Mouse (Mus musculus): Measurements from ENCODE around the gene Patl2. TPM values are rescaled to one million over a fixed set of nuclear protein-coding genes. Genes with fewer than 3 reads are reported as not detected.

Gene Patl2
- polyA plus RNA-seq (2012; rRNA removed) = 0.01 and 0.04 TPM in 2 replicates
- 0.11 TPM in 1 of 2 replicates, not detected in the other for polyA plus RNA-seq (2014; fragmentation: Nextera tagmentation; extraction: Ambion mirVana)

DNA sequence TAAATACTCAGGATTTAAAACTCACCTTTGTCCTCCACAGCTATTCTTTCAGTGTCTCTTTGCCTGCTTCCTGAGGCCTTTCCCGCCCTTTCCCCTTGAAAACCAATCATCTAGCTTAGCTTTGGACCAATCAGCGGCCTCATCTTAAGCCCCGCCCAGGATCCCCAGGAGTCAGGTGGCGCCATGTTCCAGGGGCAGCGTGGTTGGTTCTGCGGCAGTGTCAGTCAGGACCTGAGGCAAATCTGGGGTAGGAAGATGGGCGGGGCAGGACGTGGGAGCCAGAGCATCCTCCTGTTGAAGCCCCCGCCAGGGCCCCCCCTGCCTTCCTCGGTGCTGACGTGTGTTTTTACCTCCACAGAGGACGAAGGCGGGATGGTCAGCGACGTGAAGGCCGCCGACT, at the start of gene Patl2, which contains the start of gene Terb2:
TSS of gene Patl2 (minus strand) at position 84 of the 400 bp plus-strand sequence.
TSS of gene Terb2 (plus strand) at position 167 of the 400 bp plus-strand sequence.
- H3K9me3 ChIP-seq (ENCODE audit: control insufficient read depth, low read length) = no peaks in the 10 kb centered on the region
- TF ChIP-seq CTCF (IDR thresholded peaks at IDR 0.05; ENCODE audit: low read depth) (no peak), EP300 (IDR thresholded peaks at IDR 0.05; ENCODE audit: low read depth) (no peak)
- no peak within 1 kb of the TSS for H3K27ac ChIP-seq
- DNase-seq (ENCODE audit: low read depth in 3 of 3, low spot score in 3 of 3) (no peak), ATAC-seq (ENCODE audit: insufficient read depth) (no peak)
- no peaks in the 10 kb centered on the region for H3K36me3 ChIP-seq (replicated peaks; ENCODE audit: control insufficient read depth, insufficient read depth, low read depth)
- H3K4me1 ChIP-seq (replicated peaks; ENCODE audit: control insufficient read depth in 2 of 2, insufficient read depth in 2 of 2, low read length in 1 of 2) = peaks cover 0 to 3% of the 10 kb centered on the region in 2 experiments; a peak in 3 of 4 replicates
- no peak within 1 kb of the TSS for H3K9ac ChIP-seq (replicated peaks)
- 74% methylated on average over 17 of the region's 17 CpGs for WGBS (ENCODE audit: insufficient replicate concordance)
- no peak within 1 kb of the TSS for H3K4me3 ChIP-seq (ENCODE audit: insufficient read depth in 1 of 2, low read depth in 2 of 2, low read length in 2 of 2)
- no peaks in the 10 kb centered on the region for H3K27me3 ChIP-seq (ENCODE audit: control insufficient read depth, insufficient read depth, low read length)
- no peak within 1 kb of the TSS for H3K4me2 ChIP-seq (ENCODE audit: low read depth)

DNA sequence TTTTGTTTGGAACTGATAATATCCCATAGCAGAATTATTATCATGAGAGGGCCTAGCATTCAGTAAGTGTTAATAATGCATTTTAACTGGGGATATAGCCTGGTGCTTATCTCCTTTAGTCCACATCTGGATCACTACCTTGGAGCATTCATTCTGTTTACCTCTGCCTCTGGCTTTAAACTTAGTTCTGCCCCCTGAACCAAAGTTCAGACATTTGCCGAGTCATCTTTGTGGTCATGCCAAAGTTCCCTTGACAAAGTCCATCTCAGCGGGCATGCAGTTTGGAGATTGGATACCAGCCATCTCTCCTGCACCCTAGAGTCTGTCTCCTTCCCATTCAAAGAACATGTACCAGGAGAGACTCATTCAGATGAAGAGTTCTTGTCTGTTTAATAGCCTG, 49.4 kb upstream of the Patl2 start:
- Histone ChIP-seq H3K9ac (replicated peaks) (peak overlapping the region; percentile 85), H3K9me3 (ENCODE audit: control insufficient read depth, low read length) (no peaks in the 10 kb centered on the region), H3K4me2 (ENCODE audit: low read depth) (peak overlapping the region; percentile 94), H3K36me3 (replicated peaks; ENCODE audit: control insufficient read depth, insufficient read depth, low read depth) (no peaks in the 10 kb centered on the region), H3K27ac (peak overlapping the region; percentile 82), H3K27me3 (ENCODE audit: control insufficient read depth, insufficient read depth, low read length) (no peaks in the 10 kb centered on the region), H3K4me3 (ENCODE audit: insufficient read depth in 1 of 2, low read depth in 2 of 2, low read length in 2 of 2) (peak overlapping the region; percentile 49 to 81), H3K4me1 (replicated peaks; ENCODE audit: control insufficient read depth in 2 of 2, insufficient read depth in 2 of 2, low read length in 1 of 2) (peaks cover 14 to 32% of the 10 kb centered on the region in 2 experiments)
- ATAC-seq (ENCODE audit: insufficient read depth) = peak; percentile 29
- DNase-seq (ENCODE audit: low read depth in 3 of 3, low spot score in 3 of 3) = peak; percentile 31 to 43 (median 41)
- WGBS (ENCODE audit: insufficient replicate concordance) = 10% methylated on average over 2 of the region's 2 CpGs
- TF ChIP-seq EP300 (IDR thresholded peaks at IDR 0.05; ENCODE audit: low read depth) (no peak), CTCF (IDR thresholded peaks at IDR 0.05; ENCODE audit: low read depth) (no peak)

DNA sequence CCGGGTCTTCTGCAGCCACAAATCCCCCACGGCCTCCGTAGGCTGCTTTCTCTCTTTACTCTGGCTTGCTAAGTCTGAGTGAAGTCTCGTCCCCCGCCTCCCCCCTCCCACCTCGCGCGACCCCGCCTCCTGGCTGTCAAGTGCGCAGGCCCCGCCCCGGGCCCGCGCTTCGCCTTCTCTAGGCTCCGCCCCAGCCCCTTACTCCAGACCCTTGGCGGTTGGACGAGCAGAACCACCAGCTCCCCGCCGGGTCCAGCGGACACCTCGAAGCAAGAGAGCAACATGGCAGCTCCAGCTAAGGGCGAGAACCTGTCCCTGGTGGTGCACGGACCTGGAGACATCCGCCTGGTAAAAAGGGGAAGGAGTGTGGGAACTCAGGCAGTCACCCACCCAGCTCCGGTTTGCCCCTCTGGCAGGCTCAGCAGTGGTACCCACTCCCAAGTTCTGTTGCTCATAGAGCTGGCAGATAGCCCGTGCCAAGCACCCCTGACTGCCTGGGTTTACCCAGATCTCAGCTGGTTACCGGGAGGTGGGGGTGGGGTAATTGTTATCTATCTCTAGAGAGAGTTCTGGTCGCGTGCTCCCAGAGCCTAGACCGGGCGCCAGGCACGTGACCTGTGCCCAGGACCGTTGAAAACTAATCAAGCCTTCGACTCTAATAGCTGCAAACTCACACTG, 48.8 kb upstream of the Patl2 start, which contains the start of gene Sord:
TSS of gene Sord (plus strand) at position 139 of the 678 bp plus-strand sequence.
- WGBS (ENCODE audit: insufficient replicate concordance) = under 1% methylated on average over 35 of the region's 35 CpGs
- Histone ChIP-seq H3K27me3 (ENCODE audit: control insufficient read depth, insufficient read depth, low read length) (no peaks in the 10 kb centered on the region), H3K36me3 (replicated peaks; ENCODE audit: control insufficient read depth, insufficient read depth, low read depth) (no peaks in the 10 kb centered on the region), H3K4me2 (ENCODE audit: low read depth) (peak within 1 kb of the TSS; percentile 94), H3K4me3 (ENCODE audit: insufficient read depth in 1 of 2, low read depth in 2 of 2, low read length in 2 of 2) (peak within 1 kb of the TSS; percentile 81), H3K4me1 (replicated peaks; ENCODE audit: control insufficient read depth in 2 of 2, insufficient read depth in 2 of 2, low read length in 1 of 2) (peaks cover 17 to 37% of the 10 kb centered on the region in 2 experiments), H3K9me3 (ENCODE audit: control insufficient read depth, low read length) (no peaks in the 10 kb centered on the region), H3K9ac (replicated peaks) (peak within 1 kb of the TSS; percentile 85), H3K27ac (peak within 1 kb of the TSS; percentile 82)
- ATAC-seq (ENCODE audit: insufficient read depth) = peak; percentile 94
- TF ChIP-seq CTCF (IDR thresholded peaks at IDR 0.05; ENCODE audit: low read depth) (no peak), EP300 (IDR thresholded peaks at IDR 0.05; ENCODE audit: low read depth) (peak; percentile 29; the same call in 1 of the 2 replicates)
- DNase-seq (ENCODE audit: low read depth in 3 of 3, low spot score in 3 of 3) = peak; percentile 67 to 73 (median 68)

DNA sequence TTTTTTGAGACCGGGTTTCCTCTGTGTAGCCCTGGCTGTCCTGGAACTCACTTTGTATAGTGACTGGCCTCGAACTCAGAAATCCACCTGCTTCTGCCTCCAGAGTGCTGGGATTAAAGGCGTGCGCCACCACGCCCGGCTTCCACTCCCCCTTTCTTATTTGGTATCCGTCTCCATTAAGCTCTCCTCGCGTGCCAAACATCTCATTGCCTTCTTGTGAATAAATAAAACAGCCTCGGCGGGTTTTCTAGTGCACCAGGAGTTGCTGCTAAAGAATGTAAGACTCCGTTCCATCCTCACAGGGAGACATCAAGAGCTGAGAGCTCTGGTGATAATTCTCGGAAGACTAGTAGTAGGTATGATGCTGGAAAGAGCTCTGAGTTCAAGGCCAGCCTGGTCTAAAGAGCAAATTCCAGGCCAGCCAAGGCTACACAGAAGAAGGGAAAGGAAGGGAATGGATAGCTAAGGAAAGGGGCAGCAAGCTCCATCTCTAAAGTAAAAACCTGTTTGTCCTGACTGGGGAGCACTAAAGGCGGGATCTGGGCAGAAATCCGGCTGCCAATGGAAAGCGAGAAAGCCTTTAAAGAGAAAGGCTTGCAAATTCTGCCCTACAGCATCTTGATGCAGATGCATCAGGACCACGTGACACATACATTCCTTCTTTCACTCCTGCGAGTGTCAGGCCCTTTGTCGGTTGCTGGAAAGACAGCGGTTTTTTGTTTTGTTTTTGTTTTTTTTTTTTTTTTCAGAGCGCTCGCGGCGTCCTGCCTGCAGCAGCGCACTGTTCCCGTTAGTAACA, 48.0 kb upstream of the Patl2 start:
- TF ChIP-seq CTCF (IDR thresholded peaks at IDR 0.05; ENCODE audit: low read depth) (no peak), EP300 (IDR thresholded peaks at IDR 0.05; ENCODE audit: low read depth) (no peak)
- H3K4me3 ChIP-seq (ENCODE audit: insufficient read depth in 1 of 2, low read depth in 2 of 2, low read length in 2 of 2) = peak overlapping the region; percentile 81
- peak overlapping the region; percentile 82 for H3K27ac ChIP-seq
- H3K9me3 ChIP-seq (ENCODE audit: control insufficient read depth, low read length) = no peaks in the 10 kb centered on the region
- H3K27me3 ChIP-seq (ENCODE audit: control insufficient read depth, insufficient read depth, low read length) = no peaks in the 10 kb centered on the region
- peaks cover 18 to 31% of the 10 kb centered on the region in 2 experiments for H3K4me1 ChIP-seq (replicated peaks; ENCODE audit: control insufficient read depth in 2 of 2, insufficient read depth in 2 of 2, low read length in 1 of 2)
- no peaks in the 10 kb centered on the region for H3K36me3 ChIP-seq (replicated peaks; ENCODE audit: control insufficient read depth, insufficient read depth, low read depth)
- ATAC-seq (ENCODE audit: insufficient read depth) (peak; percentile 13; the same call in 1 of the 2 replicates), DNase-seq (ENCODE audit: low read depth in 3 of 3, low spot score in 3 of 3) (peak in 2 of 3 experiments; percentile 36 to 48)
- H3K4me2 ChIP-seq (ENCODE audit: low read depth) = peak overlapping the region; percentile 94
- 7% methylated on average over 26 of the region's 26 CpGs for WGBS (ENCODE audit: insufficient replicate concordance)
- peak overlapping the region; percentile 85 for H3K9ac ChIP-seq (replicated peaks)
